Mouse (Mus musculus) subcutaneous adipose tissue, adult 2 months (tissue): Measurements from ENCODE around the gene Cyp2c68. TPM values are rescaled to one million over a fixed set of nuclear protein-coding genes. Genes with fewer than 3 reads are reported as not detected.

Experiments
- polyA plus RNA-seq: library from polyadenylated mRNA; depleted of rRNA; stranded (reverse); fragments of >200 nt; gene quantifications from 2 replicates; pipeline ENCODE4 v1.2.3, GENCODE M21; 2012; ENCODE audit warnings: low replicate concordance; rRNA removed

Gene Cyp2c68
- polyA plus RNA-seq, result not detected in 2 replicates

DNA sequence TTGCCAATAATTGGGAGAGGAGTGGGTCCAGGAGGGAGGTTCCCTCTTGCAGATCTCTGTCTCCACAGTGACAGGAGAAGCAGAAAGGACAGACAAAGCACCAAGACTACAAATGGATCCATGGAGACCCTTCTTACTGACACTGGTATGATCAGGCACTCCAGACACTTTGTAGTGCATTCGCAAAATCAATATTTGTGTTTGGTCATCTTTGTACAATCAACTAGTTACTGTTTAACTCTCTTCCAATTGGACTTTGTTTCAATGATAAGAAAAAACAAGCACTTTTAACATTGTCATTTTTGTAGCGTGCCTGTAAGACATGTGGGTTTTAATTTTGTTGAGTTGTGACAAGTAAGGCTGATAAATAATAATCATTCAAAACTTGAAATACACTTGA, at the start of gene Cyp2c68:
TSS of gene Cyp2c68 (minus strand) at position 135 of the 400 bp plus-strand sequence.

DNA sequence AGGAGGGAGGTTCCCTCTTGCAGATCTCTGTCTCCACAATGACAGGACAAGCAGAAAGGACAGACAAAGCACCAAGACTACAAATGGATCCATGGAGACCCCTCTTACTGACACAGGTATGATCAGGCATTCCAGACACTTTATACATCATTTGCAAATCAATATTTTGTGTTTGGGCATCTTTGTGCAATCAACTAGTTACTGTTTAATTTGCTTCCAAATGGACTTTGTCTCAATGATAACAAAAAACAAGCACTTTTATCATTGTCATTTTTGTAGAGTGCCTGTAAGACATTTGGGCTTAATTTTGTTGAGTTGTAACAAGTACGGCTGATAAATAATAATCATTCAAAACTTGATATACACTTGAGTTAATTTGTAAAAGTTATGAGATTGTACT, 91.9 kb downstream of the Cyp2c68 start, which contains the start of gene Cyp2c67:
TSS of gene Cyp2c67 (minus strand) at position 114 of the 400 bp plus-strand sequence.

Other genes starting within 250 kb of the Cyp2c68 start
- not detected in 2 replicates for gene Cyp2c39, start 230.2 kb downstream of the Cyp2c68 start, polyA plus RNA-seq
- not detected in 2 replicates for gene Cyp2c67, start 92.0 kb downstream of the Cyp2c68 start, polyA plus RNA-seq
- gene Cyp2c40, start 71.8 kb upstream of the Cyp2c68 start, polyA plus RNA-seq, result 0.09 TPM in 1 of 2 replicates, not detected in the other
- gene Cyp2c69, start 145.7 kb upstream of the Cyp2c68 start, polyA plus RNA-seq, result 0.06 and 0.07 TPM in 2 replicates